Mouse (Mus musculus) CH12.LX (cell line): ENCODE results near the gene Hunk.

Experiments
- CHD2 ChIP-seq: IDR thresholded peaks from 2 replicates; pipeline ENCODE4 v1.6.1; 2011; ENCODE audit warnings: low read length, improper control_type of control experiment
- CTCF ChIP-seq, 2 experiments: IDR thresholded peaks in 1 of 2; conservative IDR thresholded peaks in 1 of 2; 2 replicates each; pipeline ENCODE4 v1.5.1; 2011 to 2012; ENCODE audit warnings: low read depth in 2 of 2, low read length in 2 of 2, improper control_type of control experiment in 1 of 2, inconsistent platforms in 1 of 2, mild to moderate bottlenecking in 1 of 2, moderate library complexity in 1 of 2
- E2F4 ChIP-seq: IDR thresholded peaks from 2 replicates; pipeline ENCODE4 v1.6.1; 2011; ENCODE audit warnings: low read depth, low read length, improper control_type of control experiment; ENCODE audit not compliant: insufficient replicate concordance
- EP300 ChIP-seq: IDR thresholded peaks from 2 replicates; pipeline ENCODE4 v1.6.1; 2011; ENCODE audit warnings: low read length, improper control_type of control experiment
- JUND ChIP-seq: conservative IDR thresholded peaks from 2 replicates; pipeline ENCODE4 v1.6.1; 2011; ENCODE audit warnings: low read depth, low read length, improper control_type of control experiment
- POLR2A ChIP-seq: IDR thresholded peaks from 2 replicates; pipeline ENCODE4 v1.6.1; 2011; ENCODE audit warnings: low read depth, mild to moderate bottlenecking, improper control_type of control experiment, low read length
- POLR2AphosphoS2 ChIP-seq: IDR thresholded peaks from 2 replicates; pipeline ENCODE4 v1.6.1; 2011; ENCODE audit warnings: low read depth, low read length, improper control_type of control experiment
- ZC3H11A ChIP-seq: IDR thresholded peaks from 2 replicates; pipeline ENCODE4 v1.6.1; 2012; ENCODE audit warnings: low read depth, mild to moderate bottlenecking, inconsistent platforms, low read length, improper control_type of control experiment

- TF ChIP-seq EP300 (no peak), CTCF (conservative IDR thresholded peaks at IDR 0.05 in 1 of 2, IDR thresholded peaks at IDR 0.05 in 1 of 2; ENCODE audit: low read depth in 2 of 2, low read length in 2 of 2) (no peak), POLR2AphosphoS2 (no peak), E2F4 (no peak), JUND (no peak), CHD2 (no peak), ZC3H11A (no peak), POLR2A (no peak)
Observed at GRCm38 (mm10) chr16:90497749-90498464, 112.1 kb downstream of the Hunk start.
